Mouse (Mus musculus) liver, postnatal 0 days (tissue): Measurements from ENCODE around the gene Vcp. TPM values are rescaled to one million over a fixed set of nuclear protein-coding genes. Genes with fewer than 3 reads are reported as not detected.

Experiments used
- ATAC-seq: fragments of 200-750 bp; cut with Nextera tagmentation; 2 replicates; pipeline ENCODE4 v1.8.0; 2017; ENCODE audit warnings: mild to moderate bottlenecking, moderate library complexity
- DNase-seq: peaks from one replicate; pipeline ENCODE4 v3.0.0-alpha.2; 2016
- H3K27ac ChIP-seq: fragments of 300-500 bp; sonication (generic); 2 replicates; pipeline ENCODE4 v1.5.1; 2014; ENCODE audit warnings: antibody characterized with exemption, moderate library complexity, mild to moderate bottlenecking, low read depth
- H3K27me3 ChIP-seq: fragments of 300-500 bp; sonication (generic); 2 replicates; pipeline ENCODE4 v1.6.1; 2014; ENCODE audit warnings: low read length, control low read depth, mixed read lengths; ENCODE audit not compliant: insufficient read depth
- H3K36me3 ChIP-seq: fragments of 300-500 bp; sonication (generic); replicated peaks from 2 replicates; pipeline ENCODE4 v1.6.1; 2014; ENCODE audit warnings: mild to moderate bottlenecking, control low read depth, low read length, moderate library complexity, mixed read lengths; ENCODE audit not compliant: insufficient read depth
- H3K4me1 ChIP-seq: fragments of 300-500 bp; sonication (generic); 2 replicates; pipeline ENCODE4 v1.6.1; 2014; ENCODE audit warnings: antibody characterized with exemption, mild to moderate bottlenecking, control low read depth; ENCODE audit not compliant: insufficient read depth
- H3K4me2 ChIP-seq: fragments of 300-500 bp; sonication (generic); 2 replicates; pipeline ENCODE4 v1.6.1; 2014; ENCODE audit warnings: low read depth, mild to moderate bottlenecking, low read length, moderate library complexity, mixed read lengths
- H3K4me3 ChIP-seq: fragments of 300-500 bp; sonication (generic); 2 replicates; pipeline ENCODE4 v1.5.1; 2014; ENCODE audit warnings: low read depth, low read length
- H3K9ac ChIP-seq: fragments of 300-500 bp; sonication (generic); replicated peaks from 2 replicates; pipeline ENCODE4 v1.6.1; 2014; ENCODE audit warnings: mild to moderate bottlenecking, moderate library complexity
- H3K9me3 ChIP-seq: fragments of 300-500 bp; sonication (generic); 2 replicates; pipeline ENCODE4 v1.6.1; 2016; ENCODE audit warnings: mild to moderate bottlenecking, control low read depth, low read length, mixed read lengths
- CTCF ChIP-seq: sonication (generic); IDR thresholded peaks from 2 replicates; pipeline ENCODE4 v1.5.1; 2016; ENCODE audit warnings: antibody characterized with exemption, low read depth
- EP300 ChIP-seq: IDR thresholded peaks from 2 replicates; pipeline ENCODE4 v1.6.1; 2016; ENCODE audit warnings: antibody characterized with exemption, low read depth, mild to moderate bottlenecking
- WGBS: fragments of 180-500 bp; shearing (Covaris S2); extraction: QIAGEN DNeasy Blood & Tissue Kit; methylation state at CpG from one replicate; pipeline ENCODE4 v1.1.7; 2014; ENCODE audit not compliant: insufficient replicate concordance; 5-methylcytosine and 5-hydroxymethylcytosine counted together
- polyA plus RNA-seq: library from polyadenylated mRNA; unstranded; fragments of >200 nt; fragmentation: Nextera tagmentation; extraction: Ambion mirVana; gene quantifications from 2 replicates; pipeline ENCODE4 v1.2.1, GENCODE M21; 2015

The Vcp gene
- polyA plus RNA-seq, 1 experiment from 2014 or later = 145 TPM

DNA sequence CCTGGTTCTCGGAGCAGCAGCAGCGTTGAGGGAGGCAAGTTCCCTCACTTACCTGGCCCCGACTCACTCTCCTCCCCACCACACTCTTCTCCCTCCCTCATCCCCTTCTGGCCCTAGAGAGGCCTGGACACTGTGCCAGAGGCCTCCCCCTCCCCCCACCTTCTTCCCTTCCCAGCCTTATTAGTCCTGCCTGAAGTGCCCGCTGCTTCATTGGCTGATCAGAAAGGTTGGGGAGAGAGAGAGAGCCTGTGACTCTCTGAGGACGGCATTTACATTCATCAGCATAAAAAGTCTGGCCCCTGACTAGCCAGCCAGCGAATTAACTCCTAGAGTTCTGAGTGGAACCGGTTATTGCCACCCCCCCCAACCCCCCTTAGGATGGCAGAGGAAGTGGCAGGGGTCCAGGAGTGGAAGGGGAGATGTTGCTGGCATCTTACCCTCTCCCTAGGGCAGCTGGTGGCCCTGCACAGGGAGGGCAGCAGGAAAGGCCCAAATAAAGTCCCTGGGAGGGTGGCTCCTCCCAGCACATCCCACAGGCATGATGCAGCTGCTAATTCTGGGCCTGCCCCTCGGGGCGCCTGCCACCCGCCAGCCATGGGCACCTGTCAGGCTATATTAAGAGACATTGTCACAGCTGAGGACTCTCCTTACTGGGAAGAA lies 46.7 kb downstream of the Vcp start:
- peaks cover 10% of the 10 kb centered on the region for H3K4me1 ChIP-seq
- H3K27ac ChIP-seq = no peak overlapping the region
- ATAC-seq = no peak
- peaks cover 3% of the 10 kb centered on the region; the same call in 1 of the 2 replicates for H3K27me3 ChIP-seq
- TF ChIP-seq EP300 (no peak), CTCF (no peak)
- WGBS = 57% methylated on average over 9 of the region's 10 CpGs
- H3K4me3 ChIP-seq = no peak overlapping the region
- H3K9me3 ChIP-seq = no peaks in the 10 kb centered on the region
- H3K36me3 ChIP-seq = peaks cover 9% of the 10 kb centered on the region
- no peak overlapping the region for H3K4me2 ChIP-seq
- no peak for DNase-seq
- H3K9ac ChIP-seq = no peak overlapping the region

- H3K9me3 ChIP-seq = no peaks in the 10 kb centered on the region
- TF ChIP-seq EP300 (no peak), CTCF (no peak)
- DNase-seq (no peak), ATAC-seq (no peak)
- peaks cover 10% of the 10 kb centered on the region for H3K4me1 ChIP-seq
- no peak overlapping the region for H3K4me2 ChIP-seq
- H3K9ac ChIP-seq = no peak overlapping the region
- H3K27me3 ChIP-seq = peaks cover 11% of the 10 kb centered on the region
- WGBS = 83% methylated on average over 7 of the region's 7 CpGs
- H3K4me3 ChIP-seq = no peak overlapping the region
- no peak overlapping the region for H3K27ac ChIP-seq
- H3K36me3 ChIP-seq = peaks cover 6% of the 10 kb centered on the region
These were observed 47.7 kb downstream of the Vcp start for GRCm38 (mm10) chr4:42952563-42952962.

DNA sequence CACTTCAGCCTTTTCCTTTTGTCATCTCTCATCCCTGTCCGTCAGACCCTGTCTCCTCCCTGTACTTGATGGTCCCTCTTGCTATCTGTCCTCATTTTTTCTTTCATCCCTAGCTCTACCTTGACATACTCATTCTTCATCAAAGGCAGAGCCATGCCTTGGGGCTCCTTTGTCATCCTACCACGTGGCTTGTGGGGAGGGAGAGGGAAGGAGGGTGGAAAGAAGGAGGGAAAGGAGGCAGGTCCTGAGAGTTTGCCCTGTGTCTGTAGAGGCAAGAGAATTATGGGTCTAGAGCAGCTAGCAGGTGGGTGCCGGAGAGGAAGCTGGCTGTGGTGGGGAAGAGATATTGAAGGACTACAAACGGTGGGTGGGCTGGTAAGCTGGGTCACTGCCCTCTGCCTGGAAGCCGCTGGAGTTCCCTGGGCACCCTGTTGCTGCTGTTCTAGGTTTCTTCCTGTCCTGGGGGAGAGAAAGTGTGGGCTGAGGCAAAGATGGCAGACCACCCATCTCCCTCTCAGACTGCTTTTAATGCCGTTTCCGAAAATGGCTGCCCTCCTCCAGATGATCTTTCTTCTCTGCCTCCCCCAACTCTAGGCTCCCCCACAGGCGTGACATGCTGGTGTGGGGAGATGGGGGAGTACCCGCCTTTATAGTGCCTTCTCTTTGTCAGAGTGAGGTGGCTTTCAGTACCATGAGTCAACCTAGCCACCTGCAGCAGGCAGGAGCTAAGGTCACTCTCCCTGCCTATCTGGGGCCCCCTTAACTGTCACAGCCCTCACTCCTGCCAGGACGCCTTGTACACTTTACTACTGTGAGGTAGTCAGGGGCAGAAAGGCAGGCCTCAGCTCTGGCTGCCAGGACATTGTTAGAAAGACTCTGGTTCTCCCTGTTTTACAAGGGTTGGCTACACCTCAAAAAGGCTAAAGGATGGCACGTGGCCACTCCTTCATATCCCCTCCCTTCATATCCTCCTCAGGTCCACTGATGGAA lies 48.8 kb downstream of the Vcp start:
- H3K4me3 ChIP-seq = no peak overlapping the region
- H3K27me3 ChIP-seq = peaks cover 19% of the 10 kb centered on the region
- H3K36me3 ChIP-seq = peaks cover under 1% of the 10 kb centered on the region; the same call in 1 of the 2 replicates
- ATAC-seq (no peak), DNase-seq (no peak)
- H3K4me1 ChIP-seq = peaks cover 10% of the 10 kb centered on the region
- H3K27ac ChIP-seq = no peak overlapping the region
- no peak overlapping the region for H3K4me2 ChIP-seq
- no peak for TF ChIP-seq CTCF
- no peak for TF ChIP-seq EP300
- H3K9ac ChIP-seq = no peak overlapping the region
- 56% methylated on average over 11 of the region's 11 CpGs for whole genome bisulfite sequencing
- no peaks in the 10 kb centered on the region for H3K9me3 ChIP-seq

- H3K4me1 ChIP-seq = peaks cover 10% of the 10 kb centered on the region
- H3K9ac ChIP-seq = peak overlapping the region; percentile 86
- peak overlapping the region; percentile 94 for H3K27ac ChIP-seq
- ATAC-seq (peak; percentile 73), DNase-seq (peak; percentile 89)
- peaks cover 21% of the 10 kb centered on the region for H3K27me3 ChIP-seq
- TF ChIP-seq CTCF (no peak), EP300 (no peak)
- H3K4me3 ChIP-seq = peak overlapping the region; percentile 74
- no peaks in the 10 kb centered on the region for H3K36me3 ChIP-seq
- no peaks in the 10 kb centered on the region for H3K9me3 ChIP-seq
- H3K4me2 ChIP-seq = peak overlapping the region; percentile 91
- WGBS = 5% methylated on average over 11 of the region's 27 CpGs
These were observed 50.2 kb downstream of the Vcp start for GRCm38 (mm10) chr4:42950065-42950558.

DNA sequence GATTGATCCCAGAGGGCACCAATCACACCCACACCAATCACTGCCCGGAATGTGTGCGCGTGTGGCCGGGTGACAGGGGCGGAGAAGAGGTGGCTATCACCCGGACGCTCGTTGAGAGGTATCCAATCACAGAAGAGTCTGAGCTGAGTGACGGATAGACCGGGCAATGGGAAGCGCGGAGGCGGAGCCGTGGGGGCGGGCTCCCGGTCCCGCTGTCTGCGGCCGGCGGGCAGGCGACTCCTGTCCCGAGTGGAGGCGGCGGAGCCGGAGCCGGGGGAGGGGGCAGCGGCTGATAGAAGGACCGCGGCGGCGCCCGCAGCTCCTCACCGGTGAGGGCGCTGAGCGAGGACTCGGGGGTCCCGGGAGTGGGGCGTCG lies 50.6 kb downstream of the Vcp start, which contains the start of gene Dnajb5:
Gene Dnajb5 (plus strand): TSS at position 139 of the 376 bp plus-strand sequence.
- Histone ChIP-seq H3K27ac (peak within 1 kb of the TSS; percentile 94), H3K9ac (peak within 1 kb of the TSS; percentile 86), H3K4me2 (peak within 1 kb of the TSS; percentile 91), H3K4me1 (peaks cover 10% of the 10 kb centered on the region), H3K27me3 (peaks cover 21% of the 10 kb centered on the region), H3K9me3 (no peaks in the 10 kb centered on the region), H3K4me3 (peak within 1 kb of the TSS; percentile 74), H3K36me3 (no peaks in the 10 kb centered on the region)
- DNase-seq (peak; percentile 93), ATAC-seq (peak; percentile 97)
- peak; percentile 48 for TF ChIP-seq EP300
- no peak for TF ChIP-seq CTCF
- 0% methylated on average over 36 of the region's 39 CpGs for WGBS

GRCm38 (mm10) chr4:42949051-42949675 lies 51.1 kb downstream of the Vcp start:
- Histone ChIP-seq H3K9ac (no peak overlapping the region), H3K27me3 (peaks cover 22% of the 10 kb centered on the region), H3K4me1 (peaks cover 10% of the 10 kb centered on the region), H3K9me3 (no peaks in the 10 kb centered on the region), H3K36me3 (no peaks in the 10 kb centered on the region), H3K4me2 (peak overlapping the region; percentile 91), H3K27ac (no peak overlapping the region), H3K4me3 (peak overlapping the region; percentile 74)
- WGBS = 7% methylated on average over 14 of the region's 14 CpGs
- DNase-seq (no peak), ATAC-seq (no peak)
- TF ChIP-seq EP300 (no peak), CTCF (no peak)
